Mouse (Mus musculus): Measurements from ENCODE around the gene Gm20388. TPM values are rescaled to one million over a fixed set of nuclear protein-coding genes. Genes with fewer than 3 reads are reported as not detected.

The Gm20388 gene
- polyA plus RNA-seq, 1 experiment from 2014 or later = 7.4 TPM

DNA sequence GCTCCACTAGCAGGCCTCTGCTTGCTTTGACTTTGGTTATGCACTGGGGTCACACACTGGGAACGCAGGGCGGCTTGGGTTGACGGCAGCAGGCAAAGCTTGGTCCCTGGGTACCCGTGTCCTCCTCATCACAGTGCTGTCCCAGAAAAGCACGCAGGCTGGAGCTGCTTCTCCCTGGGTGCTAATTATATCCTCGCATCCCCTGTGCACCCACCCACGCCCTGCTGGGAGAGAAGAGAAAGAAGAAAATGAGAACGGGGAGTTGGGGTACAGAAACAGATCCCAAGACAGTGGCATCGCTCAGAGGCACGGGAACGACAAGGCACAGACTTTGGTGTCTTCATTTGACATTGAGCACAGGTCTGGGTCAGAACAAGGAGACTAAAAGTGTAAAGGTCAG, 4478.9 kb downstream of the Gm20388 start:
- 88% methylated on average over 11 of the region's 11 CpGs for WGBS
- Histone ChIP-seq H3K9ac (no peak overlapping the region), H3K4me1 (no peaks in the 10 kb centered on the region), H3K4me2 (no peak overlapping the region), H3K9me3 (replicated peaks) (no peaks in the 10 kb centered on the region), H3K27me3 (no peaks in the 10 kb centered on the region), H3K27ac (no peak overlapping the region), H3K4me3 (replicated peaks) (no peak overlapping the region), H3K36me3 (no peaks in the 10 kb centered on the region)
- no peak for ATAC-seq (replicated peaks; ENCODE audit: low FRiP score)

- Histone ChIP-seq H3K27me3 (no peaks in the 10 kb centered on the region), H3K36me3 (no peaks in the 10 kb centered on the region), H3K9ac (no peak overlapping the region), H3K4me1 (no peaks in the 10 kb centered on the region), H3K4me2 (no peak overlapping the region), H3K4me3 (replicated peaks) (no peak overlapping the region), H3K9me3 (replicated peaks) (no peaks in the 10 kb centered on the region), H3K27ac (no peak overlapping the region)
- 85% methylated on average over 7 of the region's 7 CpGs for WGBS
- no peak for ATAC-seq (replicated peaks; ENCODE audit: low FRiP score)
These were observed 4480.6 kb downstream of the Gm20388 start for GRCm38 (mm10) chr8:124391191-124391590.

GRCm38 (mm10) chr8:124392271-124393012, 4481.8 kb downstream of the Gm20388 start:
- Histone ChIP-seq H3K27ac (no peak overlapping the region), H3K36me3 (no peaks in the 10 kb centered on the region)
- 59% methylated on average over 10 of the region's 10 CpGs for WGBS

DNA sequence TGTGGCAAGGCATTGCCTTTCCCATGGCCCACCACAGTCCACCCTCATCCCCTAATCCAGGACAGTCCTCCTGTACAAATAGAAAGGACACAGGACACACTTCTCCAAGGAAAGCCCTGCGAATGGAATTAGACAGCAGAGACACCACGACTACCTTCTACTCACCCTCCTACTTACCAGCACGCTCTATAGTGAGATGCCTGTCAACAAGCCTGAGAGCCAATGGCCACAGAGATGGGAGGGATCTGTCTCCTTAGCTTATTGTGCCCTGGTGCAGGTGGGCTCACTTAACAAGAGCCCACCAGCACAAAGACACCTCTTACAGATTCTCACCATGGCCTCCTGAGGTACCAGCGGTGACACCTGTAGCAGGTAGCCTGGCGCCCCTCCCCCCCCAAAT, 4482.4 kb downstream of the Gm20388 start:
- Histone ChIP-seq H3K9me3 (replicated peaks) (no peaks in the 10 kb centered on the region), H3K4me3 (replicated peaks) (no peak overlapping the region), H3K4me2 (no peak overlapping the region), H3K27me3 (no peaks in the 10 kb centered on the region), H3K36me3 (no peaks in the 10 kb centered on the region), H3K27ac (no peak overlapping the region), H3K4me1 (no peaks in the 10 kb centered on the region), H3K9ac (no peak overlapping the region)
- WGBS = 80% methylated on average over 5 of the region's 5 CpGs
- ATAC-seq (replicated peaks; ENCODE audit: low FRiP score) = no peak

More at GRCm38 (mm10) chr8:124392271-124393012, 4481.8 kb downstream of the Gm20388 start:
- Histone ChIP-seq H3K27me3 (no peaks in the 10 kb centered on the region), H3K4me1 (no peaks in the 10 kb centered on the region), H3K9me3 (replicated peaks) (no peaks in the 10 kb centered on the region), H3K4me2 (no peak overlapping the region), H3K4me3 (replicated peaks) (no peak overlapping the region), H3K9ac (no peak overlapping the region)
- ATAC-seq (replicated peaks; ENCODE audit: low FRiP score) = no peak

GRCm38 (mm10) chr8:124393927-124394326, 4483.3 kb downstream of the Gm20388 start:
- Histone ChIP-seq H3K4me2 (no peak overlapping the region), H3K4me1 (no peaks in the 10 kb centered on the region), H3K4me3 (replicated peaks) (no peak overlapping the region), H3K27me3 (no peaks in the 10 kb centered on the region), H3K27ac (no peak overlapping the region), H3K9ac (no peak overlapping the region), H3K9me3 (replicated peaks) (no peaks in the 10 kb centered on the region), H3K36me3 (no peaks in the 10 kb centered on the region)
- no peak for ATAC-seq (replicated peaks; ENCODE audit: low FRiP score)
- 87% methylated on average over 4 of the region's 4 CpGs for WGBS

DNA sequence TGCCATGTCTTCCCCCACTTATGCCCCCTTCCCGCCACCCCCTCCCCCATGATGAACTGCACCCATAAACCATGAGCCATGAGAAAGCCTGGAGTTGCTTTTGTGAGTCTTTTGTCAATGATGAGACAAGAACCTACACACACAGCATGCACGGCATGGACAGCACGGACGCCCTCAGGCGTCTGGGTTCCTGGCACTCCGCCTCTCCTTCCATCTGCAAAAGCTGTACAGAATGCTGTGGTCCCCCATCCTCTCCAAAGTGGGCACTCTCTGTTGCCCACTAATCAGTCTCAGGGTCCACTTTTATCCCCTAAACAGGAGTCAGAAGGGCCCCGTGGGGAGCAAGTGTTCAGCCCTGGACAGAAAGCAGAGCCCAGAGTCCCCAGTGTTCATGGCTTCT, 4484.3 kb downstream of the Gm20388 start:
- WGBS = 80% methylated on average over 7 of the region's 7 CpGs
- no peak overlapping the region for H3K4me3 ChIP-seq (replicated peaks)
- no peaks in the 10 kb centered on the region for H3K4me1 ChIP-seq
- no peak overlapping the region for H3K27ac ChIP-seq
- no peak overlapping the region for H3K9ac ChIP-seq
- no peaks in the 10 kb centered on the region for H3K36me3 ChIP-seq
- H3K27me3 ChIP-seq = no peaks in the 10 kb centered on the region
- H3K4me2 ChIP-seq = no peak overlapping the region
- H3K9me3 ChIP-seq (replicated peaks) = no peaks in the 10 kb centered on the region
- ATAC-seq (replicated peaks; ENCODE audit: low FRiP score) = no peak

MicroRNAs encoded within 50 kb of the gene (microRNA counts, 519-probe panel; counts per million panel counts)
- microRNA mmu-miR-1967 = 2,708 counts per million, percentile 63 among the panel's probes with 10 or more counts

Small RNA genes within 50 kb of the gene (microRNA-seq; reads per million reads assigned to microRNA genes)
- not detected for gene Gm22715
- gene Gm24366 = not detected
- not detected for gene Gm27530
- gene Mir1967 = not detected
- gene Mir6396 = not detected
- 0.59 reads per million for gene Mir7079
- not detected for gene Mir7080
- gene Mir7237 = 1.0 reads per million
- 0.44 reads per million for gene Mir7687

Other genes with a start within 250 kb of the Gm20388 start
- 2.3 and 3.0 TPM in 2 replicates for gene Wfdc1, start 244.5 kb upstream of the Gm20388 start, polyA plus RNA-seq (2015; fragmentation: Nextera tagmentation; extraction: Ambion mirVana)
- 1.6 and 2.7 TPM in 2 replicates for gene Atp2c2, start 210.8 kb upstream of the Gm20388 start, polyA plus RNA-seq (2015; fragmentation: Nextera tagmentation; extraction: Ambion mirVana)
- 14.9 and 15.0 TPM in 2 replicates for gene Tldc1, start 132.4 kb upstream of the Gm20388 start, polyA plus RNA-seq (2015; fragmentation: Nextera tagmentation; extraction: Ambion mirVana)
- 99.2 and 138 TPM in 2 replicates for gene Cotl1, start 70.3 kb upstream of the Gm20388 start, polyA plus RNA-seq (2015; fragmentation: Nextera tagmentation; extraction: Ambion mirVana)
- gene Klhl36, start 48.6 kb upstream of the Gm20388 start, polyA plus RNA-seq (2015; fragmentation: Nextera tagmentation; extraction: Ambion mirVana) = 16.7 and 18.4 TPM in 2 replicates
- gene Usp10, start 481 bp upstream of the Gm20388 start, polyA plus RNA-seq (2015; fragmentation: Nextera tagmentation; extraction: Ambion mirVana) = 148 and 167 TPM in 2 replicates
- gene Crispld2, start 81.6 kb downstream of the Gm20388 start, polyA plus RNA-seq (2015; fragmentation: Nextera tagmentation; extraction: Ambion mirVana) = 7.7 and 11.1 TPM in 2 replicates
- gene Zdhhc7, start 190.6 kb downstream of the Gm20388 start, polyA plus RNA-seq (2015; fragmentation: Nextera tagmentation; extraction: Ambion mirVana) = 31.9 and 34.3 TPM in 2 replicates
- gene 6430548M08Rik, start 203.3 kb downstream of the Gm20388 start, polyA plus RNA-seq (2015; fragmentation: Nextera tagmentation; extraction: Ambion mirVana) = 5.8 and 6.1 TPM in 2 replicates